Mouse (Mus musculus): ENCODE results near the gene Zfp993.
"Not testable (repeated sequence)": the region's sequence is repeated elsewhere in the genome, so short reads cannot be mapped to it uniquely, and the experiment has no call there.

The Zfp993 gene

DNA sequence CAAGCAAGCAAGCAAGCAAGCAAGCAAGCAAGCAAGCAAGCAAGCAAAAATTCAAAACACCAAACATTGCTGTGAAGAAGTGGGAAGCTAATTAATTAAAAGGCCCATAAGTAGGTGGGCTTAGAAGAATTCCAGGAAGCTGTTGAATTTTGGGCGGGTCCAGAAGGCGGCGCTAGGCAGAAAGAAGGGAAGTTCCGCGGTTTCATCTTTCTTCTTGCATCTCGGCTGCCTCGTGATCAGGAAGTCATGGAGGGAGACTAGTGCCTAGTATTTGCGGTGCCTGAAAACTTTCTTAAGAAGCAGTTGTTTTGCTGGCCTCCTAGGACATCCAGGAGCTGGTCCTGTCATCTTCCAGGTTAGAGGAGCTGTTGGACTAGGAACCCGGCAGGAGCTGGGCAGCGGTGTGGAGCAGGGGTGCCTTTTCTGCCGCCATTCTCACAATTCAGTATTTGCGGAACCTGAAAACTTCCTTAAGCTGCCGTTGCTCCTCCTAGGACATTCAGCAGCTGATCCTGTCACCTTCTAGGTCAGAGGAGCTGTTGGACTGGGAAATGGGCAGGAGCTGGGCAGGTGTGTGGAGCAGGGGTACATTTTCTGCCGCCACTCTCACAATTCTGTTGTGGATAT lies at the start of gene Zfp993:
Zfp993 (plus strand) TSS at position 188 of the 627 bp plus-strand sequence.
- DNase-seq = not testable (repeated sequence)

DNA sequence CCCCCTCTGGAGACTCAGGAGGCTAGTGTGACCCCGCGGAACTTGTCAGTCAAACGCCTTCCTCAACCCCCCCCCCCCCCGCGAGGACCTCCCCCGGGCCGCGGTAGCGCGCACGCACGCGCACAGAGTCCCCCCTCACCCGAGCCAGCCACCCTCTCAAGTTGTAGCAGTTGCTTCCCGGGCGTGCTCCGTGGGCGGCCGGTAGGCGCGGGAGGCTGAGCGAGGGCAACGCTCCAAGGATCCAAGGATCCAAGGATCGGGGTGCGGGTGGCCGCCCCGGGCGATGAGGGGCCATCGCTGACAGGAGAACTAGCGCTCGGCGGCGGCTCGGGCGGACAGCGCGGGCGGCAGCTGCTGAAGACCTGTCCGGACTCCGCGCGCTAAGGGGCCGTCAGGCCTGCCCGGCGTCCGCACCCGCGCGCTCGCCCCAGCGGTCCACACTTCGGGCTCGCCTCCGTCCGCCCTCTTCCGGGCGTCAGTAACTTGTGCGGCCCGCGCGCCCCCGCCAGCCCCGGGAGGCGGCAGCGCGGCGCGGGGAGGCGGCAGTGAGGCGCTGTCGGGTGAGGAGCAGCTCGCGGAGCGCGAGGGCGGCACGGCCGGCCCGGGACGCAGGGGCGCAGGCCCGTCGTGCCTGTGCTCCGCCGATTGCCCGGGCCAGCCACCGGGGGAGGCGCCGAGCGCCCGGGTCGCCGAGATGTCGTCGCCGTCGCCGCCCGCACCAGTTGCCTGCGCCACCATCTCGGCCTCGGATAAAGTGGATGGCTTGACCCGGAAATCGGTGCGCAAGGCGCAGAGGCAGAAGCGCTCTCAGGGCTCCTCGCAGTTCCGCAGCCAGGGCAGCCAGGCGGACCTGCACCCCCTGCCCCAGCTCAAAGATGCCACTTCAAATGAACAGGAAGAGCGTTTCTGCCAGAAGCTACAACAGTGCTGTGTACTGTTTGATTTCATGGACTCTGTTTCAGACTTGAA lies 30.6 kb upstream of the Zfp993 start:
- not testable (repeated sequence) for DNase-seq

DNA sequence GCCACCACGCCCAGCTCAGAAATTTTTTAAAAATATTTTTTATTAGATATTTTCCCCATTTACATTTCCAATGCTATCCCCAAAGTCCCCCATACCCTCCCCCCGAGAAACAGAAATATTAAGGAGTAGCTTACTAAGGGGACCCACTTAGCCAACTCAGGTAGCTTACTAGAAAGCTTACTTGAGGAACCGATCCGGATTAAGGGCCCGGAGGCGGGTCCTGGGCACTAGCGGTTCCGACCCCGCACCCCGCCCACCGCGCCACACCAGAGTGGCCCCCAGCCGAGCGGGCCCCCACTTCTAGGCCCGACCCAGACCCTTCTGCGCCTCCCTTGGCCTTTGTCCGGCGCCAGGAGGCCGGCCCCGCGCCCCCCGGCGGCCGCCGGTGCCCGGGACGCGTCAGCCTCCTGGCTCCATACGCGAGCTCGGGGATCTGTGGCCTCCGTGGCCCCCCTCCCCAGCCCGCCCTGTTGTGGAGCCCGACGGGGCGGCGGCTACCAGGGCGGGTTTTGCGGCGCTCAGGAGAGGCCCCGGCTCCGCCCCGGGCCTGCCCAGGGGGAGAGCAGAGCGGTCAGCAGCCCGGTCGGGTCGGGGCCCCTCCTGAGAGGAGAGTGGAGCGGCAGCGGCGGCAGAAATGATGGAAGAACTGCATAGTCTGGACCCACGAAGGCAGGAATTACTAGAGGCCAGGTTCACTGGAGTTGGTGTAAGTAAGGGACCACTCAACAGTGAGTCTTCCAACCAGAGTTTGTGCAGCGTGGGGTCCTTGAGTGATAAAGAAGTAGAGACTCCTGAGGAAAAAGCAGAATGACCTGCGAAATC lies 7.0 kb upstream of the Zfp993 start:
- not testable (repeated sequence) for DNase-seq

GRCm38 (mm10) chr4:146644367-146644766 lies 33.6 kb downstream of the Zfp993 start:
- DNase-seq = not testable (repeated sequence)

GRCm38 (mm10) chr4:146649641-146650040 lies 38.9 kb downstream of the Zfp993 start:
- DNase-seq = not testable (repeated sequence)

DNA sequence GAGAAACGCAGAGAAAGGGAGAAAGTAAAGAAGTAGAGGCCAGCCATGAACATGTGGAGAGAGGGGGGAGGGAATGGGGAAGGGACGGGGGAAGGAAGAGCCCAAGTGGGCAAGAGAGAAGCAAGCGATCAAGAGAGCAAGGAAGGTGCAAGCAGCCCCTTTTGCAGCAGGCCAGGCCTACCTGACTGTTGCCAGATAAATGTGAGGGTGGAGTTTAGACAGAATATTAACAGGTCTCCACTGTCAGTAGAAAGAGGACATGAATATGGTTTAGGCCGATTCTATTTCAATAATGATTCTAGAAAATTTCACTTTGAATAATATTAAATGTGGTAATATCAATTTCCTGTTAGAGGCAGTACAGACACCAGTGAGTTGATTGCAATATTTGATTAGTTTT lies 39.4 kb downstream of the Zfp993 start:
- not testable (repeated sequence) for DNase-seq

GRCm38 (mm10) chr4:146650639-146651038 lies 39.9 kb downstream of the Zfp993 start:
- DNase-seq = not testable (repeated sequence)
